Mouse (Mus musculus): Measurements from ENCODE around the gene Kcnt2. TPM values are rescaled to one million over a fixed set of nuclear protein-coding genes. Genes with fewer than 3 reads are reported as not detected.

Kcnt2 gene
- polyA plus RNA-seq, 1 experiment: 2.3 TPM

DNA sequence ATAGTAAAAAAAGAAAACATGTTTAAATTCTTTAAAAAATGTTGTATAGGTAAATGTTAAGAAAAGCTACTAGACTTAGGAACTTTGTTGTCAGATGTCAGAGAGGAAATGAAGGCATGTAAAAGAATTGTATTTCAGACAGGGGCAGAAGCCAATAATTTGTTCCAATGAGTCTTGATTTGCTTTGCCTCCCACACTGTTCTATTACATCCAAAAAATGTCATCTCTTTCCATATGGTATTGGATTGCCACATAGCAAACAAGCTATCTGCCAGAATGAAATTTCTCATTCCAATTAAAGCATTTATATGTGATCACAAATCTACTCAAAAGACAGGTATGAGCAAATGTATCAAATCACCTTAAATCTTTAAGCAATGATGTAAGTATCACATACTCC lies 314.8 kb downstream of the Kcnt2 start:
- TF ChIP-seq POLR2A (IDR thresholded peaks at IDR 0.05; ENCODE audit: insufficient read depth, low read length) (no peak), EP300 (IDR thresholded peaks at IDR 0.05; ENCODE audit: insufficient read depth, low read depth, low read length) (no peak), CTCF (IDR thresholded peaks at IDR 0.05; ENCODE audit: low read depth, low read length) (no peak)
- H3K9me3 ChIP-seq (replicated peaks; ENCODE audit: control insufficient read depth, insufficient read depth, low read length, poor library complexity, severe bottlenecking): no peaks in the 10 kb centered on the region
- no peaks in the 10 kb centered on the region for H3K36me3 ChIP-seq (ENCODE audit: control insufficient read depth, insufficient read depth, low read length, poor library complexity, severe bottlenecking)

DNA sequence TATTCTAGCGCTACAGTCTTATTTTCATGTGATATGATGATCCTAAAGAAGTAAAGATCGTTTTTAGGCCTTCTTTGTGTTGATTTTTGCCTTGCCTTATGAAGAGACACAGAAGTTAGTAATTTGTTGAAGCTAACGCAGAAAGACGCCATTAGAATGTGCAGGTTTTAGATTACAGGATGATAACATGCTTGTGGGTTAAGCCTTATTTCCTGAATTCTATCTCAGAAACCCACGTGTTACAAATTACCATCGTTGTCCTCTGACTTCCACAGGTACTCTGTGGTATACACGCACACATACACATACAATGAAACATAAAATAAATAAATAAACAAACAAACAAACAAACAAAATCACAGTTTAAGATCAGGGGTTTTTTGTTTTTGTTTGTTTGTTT lies 326.2 kb downstream of the Kcnt2 start:
- TF ChIP-seq POLR2A (IDR thresholded peaks at IDR 0.05; ENCODE audit: insufficient read depth, low read length) (no peak), EP300 (IDR thresholded peaks at IDR 0.05; ENCODE audit: insufficient read depth, low read depth, low read length) (no peak), CTCF (IDR thresholded peaks at IDR 0.05; ENCODE audit: low read depth, low read length) (no peak)
- H3K4me3 ChIP-seq (ENCODE audit: low read depth, low read length): no peak overlapping the region
- no peaks in the 10 kb centered on the region for H3K27me3 ChIP-seq (ENCODE audit: control insufficient read depth, insufficient read depth, low read length, poor library complexity, severe bottlenecking)
- no peaks in the 10 kb centered on the region for H3K36me3 ChIP-seq (ENCODE audit: control insufficient read depth, insufficient read depth, low read length, poor library complexity, severe bottlenecking)
- H3K4me1 ChIP-seq (ENCODE audit: control insufficient read depth, insufficient read depth, low read length): no peaks in the 10 kb centered on the region
- H3K9me3 ChIP-seq (replicated peaks; ENCODE audit: control insufficient read depth, insufficient read depth, low read length, poor library complexity, severe bottlenecking): no peaks in the 10 kb centered on the region
- H3K27ac ChIP-seq (ENCODE audit: insufficient read depth, low read length): no peak overlapping the region
- no peak overlapping the region for H3K9ac ChIP-seq (ENCODE audit: low read depth, poor library complexity, severe bottlenecking)

More for the DNA sequence above, 314.8 kb downstream of the Kcnt2 start:
- H3K4me1 ChIP-seq (ENCODE audit: control insufficient read depth, insufficient read depth, low read length): no peaks in the 10 kb centered on the region
- H3K4me3 ChIP-seq (ENCODE audit: low read depth, low read length): no peak overlapping the region
- no peak overlapping the region for H3K27ac ChIP-seq (ENCODE audit: insufficient read depth, low read length)
- no peak overlapping the region for H3K9ac ChIP-seq (ENCODE audit: low read depth, poor library complexity, severe bottlenecking)
- no peaks in the 10 kb centered on the region for H3K27me3 ChIP-seq (ENCODE audit: control insufficient read depth, insufficient read depth, low read length, poor library complexity, severe bottlenecking)

DNA sequence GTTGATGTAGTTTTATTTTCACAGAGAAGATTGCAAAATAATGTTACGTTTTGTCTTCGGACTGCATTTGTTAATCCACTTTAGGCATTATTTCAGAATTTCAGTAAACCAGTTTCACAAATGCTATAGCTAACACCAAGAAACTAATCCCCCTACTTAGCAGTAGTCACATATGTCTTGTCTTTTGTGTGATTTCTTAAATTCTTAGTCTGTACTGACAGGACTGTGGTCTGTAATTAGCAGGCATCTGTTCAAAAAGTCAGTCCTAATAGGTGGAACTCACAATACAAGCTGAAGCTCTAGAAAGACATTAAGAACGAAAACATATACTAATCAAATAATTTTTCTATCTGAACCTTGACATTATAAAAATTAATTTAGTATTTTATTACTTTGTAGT lies 332.6 kb downstream of the Kcnt2 start:
- no peak overlapping the region for H3K9ac ChIP-seq (ENCODE audit: low read depth, poor library complexity, severe bottlenecking)
- no peaks in the 10 kb centered on the region for H3K27me3 ChIP-seq (ENCODE audit: control insufficient read depth, insufficient read depth, low read length, poor library complexity, severe bottlenecking)
- H3K36me3 ChIP-seq (ENCODE audit: control insufficient read depth, insufficient read depth, low read length, poor library complexity, severe bottlenecking): no peaks in the 10 kb centered on the region
- no peaks in the 10 kb centered on the region for H3K9me3 ChIP-seq (replicated peaks; ENCODE audit: control insufficient read depth, insufficient read depth, low read length, poor library complexity, severe bottlenecking)
- H3K4me3 ChIP-seq (ENCODE audit: low read depth, low read length): no peak overlapping the region
- no peaks in the 10 kb centered on the region for H3K4me1 ChIP-seq (ENCODE audit: control insufficient read depth, insufficient read depth, low read length)
- TF ChIP-seq CTCF (IDR thresholded peaks at IDR 0.05; ENCODE audit: low read depth, low read length) (no peak), EP300 (IDR thresholded peaks at IDR 0.05; ENCODE audit: insufficient read depth, low read depth, low read length) (no peak), POLR2A (IDR thresholded peaks at IDR 0.05; ENCODE audit: insufficient read depth, low read length) (no peak)
- no peak overlapping the region for H3K27ac ChIP-seq (ENCODE audit: insufficient read depth, low read length)

DNA sequence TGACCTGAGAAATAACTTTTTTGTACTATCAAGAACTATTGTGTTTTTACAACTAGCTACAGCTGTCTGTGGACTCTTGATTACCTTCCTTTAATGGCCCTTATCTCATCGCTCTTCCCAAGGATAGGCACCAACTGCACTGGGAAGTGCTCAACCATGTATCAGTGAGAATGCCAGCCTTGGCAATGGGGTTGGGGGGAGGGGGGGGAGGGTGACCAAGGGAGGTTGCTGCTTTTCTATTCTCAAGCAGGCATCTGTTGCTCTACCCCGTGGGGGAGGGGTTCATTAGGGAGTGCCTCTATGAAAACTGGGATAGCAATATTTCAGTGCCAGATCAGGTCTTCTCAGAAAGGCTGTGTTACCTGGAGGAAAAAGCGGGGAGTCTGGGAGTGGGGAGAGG lies 342.3 kb downstream of the Kcnt2 start:
- TF ChIP-seq EP300 (IDR thresholded peaks at IDR 0.05; ENCODE audit: insufficient read depth, low read depth, low read length) (no peak), POLR2A (IDR thresholded peaks at IDR 0.05; ENCODE audit: insufficient read depth, low read length) (no peak), CTCF (IDR thresholded peaks at IDR 0.05; ENCODE audit: low read depth, low read length) (no peak)
- H3K9me3 ChIP-seq (replicated peaks; ENCODE audit: control insufficient read depth, insufficient read depth, low read length, poor library complexity, severe bottlenecking): no peaks in the 10 kb centered on the region
- no peaks in the 10 kb centered on the region for H3K4me1 ChIP-seq (ENCODE audit: control insufficient read depth, insufficient read depth, low read length)
- H3K4me3 ChIP-seq (ENCODE audit: low read depth, low read length): no peak overlapping the region
- H3K27me3 ChIP-seq (ENCODE audit: control insufficient read depth, insufficient read depth, low read length, poor library complexity, severe bottlenecking): no peaks in the 10 kb centered on the region
- H3K9ac ChIP-seq (ENCODE audit: low read depth, poor library complexity, severe bottlenecking): no peak overlapping the region
- H3K36me3 ChIP-seq (ENCODE audit: control insufficient read depth, insufficient read depth, low read length, poor library complexity, severe bottlenecking): no peaks in the 10 kb centered on the region
- H3K27ac ChIP-seq (ENCODE audit: insufficient read depth, low read length): no peak overlapping the region

DNA sequence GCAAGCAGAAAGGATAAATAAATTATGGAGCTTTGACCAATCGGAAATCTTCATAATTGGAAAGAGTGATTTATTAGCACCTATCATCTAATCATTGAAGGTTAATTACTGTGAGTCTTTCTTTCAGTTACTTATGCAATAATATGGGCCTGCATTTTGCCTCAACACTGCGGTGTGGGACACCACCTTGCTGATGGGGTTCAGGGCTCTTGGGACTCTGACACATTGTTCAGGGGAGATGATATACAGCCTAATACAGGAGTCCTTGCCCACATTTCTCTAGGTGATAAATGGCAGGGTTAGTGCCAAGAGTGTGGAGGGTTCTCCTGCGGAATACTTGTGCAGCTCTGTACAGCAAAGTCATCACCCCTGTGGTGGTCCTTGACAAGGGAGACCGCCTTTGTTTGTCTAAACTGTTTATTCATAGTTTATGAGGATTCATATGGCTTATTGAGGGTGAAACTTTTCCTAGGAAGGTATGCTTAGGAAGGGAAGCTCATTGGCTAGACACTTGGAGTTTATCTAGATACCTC lies 362.9 kb downstream of the Kcnt2 start:
- H3K4me3 ChIP-seq (ENCODE audit: low read depth, low read length): no peak overlapping the region
- H3K9me3 ChIP-seq (replicated peaks; ENCODE audit: control insufficient read depth, insufficient read depth, low read length, poor library complexity, severe bottlenecking): no peaks in the 10 kb centered on the region
- H3K36me3 ChIP-seq (ENCODE audit: control insufficient read depth, insufficient read depth, low read length, poor library complexity, severe bottlenecking): no peaks in the 10 kb centered on the region
- no peak overlapping the region for H3K9ac ChIP-seq (ENCODE audit: low read depth, poor library complexity, severe bottlenecking)
- TF ChIP-seq EP300 (IDR thresholded peaks at IDR 0.05; ENCODE audit: insufficient read depth, low read depth, low read length) (no peak), CTCF (IDR thresholded peaks at IDR 0.05; ENCODE audit: low read depth, low read length) (no peak), POLR2A (IDR thresholded peaks at IDR 0.05; ENCODE audit: insufficient read depth, low read length) (no peak)
- H3K4me1 ChIP-seq (ENCODE audit: control insufficient read depth, insufficient read depth, low read length): no peaks in the 10 kb centered on the region
- no peak overlapping the region for H3K27ac ChIP-seq (ENCODE audit: insufficient read depth, low read length)
- H3K27me3 ChIP-seq (ENCODE audit: control insufficient read depth, insufficient read depth, low read length, poor library complexity, severe bottlenecking): no peaks in the 10 kb centered on the region

DNA sequence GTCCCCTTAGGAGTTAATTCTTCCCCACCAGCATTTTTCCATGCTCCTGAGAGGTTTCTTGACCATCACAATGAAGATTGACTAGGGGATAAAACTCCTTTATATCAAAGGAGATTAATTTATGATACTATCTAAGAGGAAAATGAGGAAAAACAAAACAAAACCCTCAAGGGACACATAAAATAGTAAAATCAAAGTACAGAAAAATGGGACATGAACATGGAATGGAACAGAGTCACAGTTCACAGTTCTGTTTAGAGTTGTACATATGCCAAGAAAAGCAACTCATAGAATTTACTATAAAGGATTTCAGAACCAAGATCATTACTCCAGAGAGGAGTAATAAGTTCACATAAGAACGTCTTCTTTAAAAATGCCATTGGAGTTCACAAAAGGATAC lies 367.1 kb downstream of the Kcnt2 start:
- Histone ChIP-seq H3K27ac (ENCODE audit: insufficient read depth, low read length) (no peak overlapping the region), H3K27me3 (ENCODE audit: control insufficient read depth, insufficient read depth, low read length, poor library complexity, severe bottlenecking) (no peaks in the 10 kb centered on the region), H3K9ac (ENCODE audit: low read depth, poor library complexity, severe bottlenecking) (no peak overlapping the region), H3K4me3 (ENCODE audit: low read depth, low read length) (no peak overlapping the region), H3K4me1 (ENCODE audit: control insufficient read depth, insufficient read depth, low read length) (no peaks in the 10 kb centered on the region), H3K36me3 (ENCODE audit: control insufficient read depth, insufficient read depth, low read length, poor library complexity, severe bottlenecking) (no peaks in the 10 kb centered on the region), H3K9me3 (replicated peaks; ENCODE audit: control insufficient read depth, insufficient read depth, low read length, poor library complexity, severe bottlenecking) (no peaks in the 10 kb centered on the region)
- TF ChIP-seq CTCF (IDR thresholded peaks at IDR 0.05; ENCODE audit: low read depth, low read length) (no peak), EP300 (IDR thresholded peaks at IDR 0.05; ENCODE audit: insufficient read depth, low read depth, low read length) (no peak), POLR2A (IDR thresholded peaks at IDR 0.05; ENCODE audit: insufficient read depth, low read length) (no peak)
